Mouse (Mus musculus) neural tube, embryonic 14.5 days (tissue): ENCODE measurements around the gene Man2b2. TPM values are rescaled to one million over a fixed set of nuclear protein-coding genes. Genes with fewer than 3 reads are reported as not detected.

ENCODE experiments used
- ATAC-seq: fragments of 200-750 bp; cut with Nextera tagmentation; 2 replicates; pipeline ENCODE4 v1.8.0; 2017; ENCODE audit warnings: low read depth, mild to moderate bottlenecking, moderate TSS enrichment, moderate library complexity
- H3K27ac ChIP-seq: fragments of 300-500 bp; sonication (generic); 2 replicates; pipeline ENCODE4 v1.5.1; 2014; ENCODE audit warnings: low read depth, mild to moderate bottlenecking, control low read depth, low read length, moderate library complexity, mixed read lengths
- H3K27me3 ChIP-seq: fragments of 300-500 bp; sonication (generic); 2 replicates; pipeline ENCODE4 v1.6.1; 2014; ENCODE audit warnings: low read length; ENCODE audit not compliant: control insufficient read depth, insufficient read depth
- H3K36me3 ChIP-seq: fragments of 300-500 bp; sonication (generic); 2 replicates; pipeline ENCODE4 v1.6.1; 2014; ENCODE audit warnings: low read length, mixed read lengths; ENCODE audit not compliant: control insufficient read depth, insufficient read depth
- H3K4me1 ChIP-seq: fragments of 300-500 bp; sonication (generic); 2 replicates; pipeline ENCODE4 v1.6.1; 2014; ENCODE audit warnings: low read length; ENCODE audit not compliant: control insufficient read depth, insufficient read depth
- H3K4me2 ChIP-seq: fragments of 300-500 bp; sonication (generic); 2 replicates; pipeline ENCODE4 v1.6.1; 2014; ENCODE audit warnings: mild to moderate bottlenecking, low read depth, low read length, control low read depth
- H3K4me3 ChIP-seq: fragments of 300-500 bp; sonication (generic); 2 replicates; pipeline ENCODE4 v1.5.1; 2014; ENCODE audit warnings: low read depth, low read length, control low read depth, mixed read lengths
- H3K9ac ChIP-seq: fragments of 300-500 bp; sonication (generic); replicated peaks from 2 replicates; pipeline ENCODE4 v1.6.1; 2014; ENCODE audit warnings: low read depth, mild to moderate bottlenecking, control low read depth, low read length, mixed read lengths
- H3K9me3 ChIP-seq: fragments of 300-500 bp; sonication (generic); 2 replicates; pipeline ENCODE4 v1.6.1; 2016; ENCODE audit warnings: low read length; ENCODE audit not compliant: control insufficient read depth
- WGBS: fragments of 180-500 bp; shearing (Covaris S2); extraction: QIAGEN DNeasy Blood & Tissue Kit; methylation state at CpG from one replicate; pipeline ENCODE4 v1.1.7; 2014; 5-methylcytosine and 5-hydroxymethylcytosine counted together
- polyA plus RNA-seq: library from polyadenylated mRNA; unstranded; fragments of >200 nt; fragmentation: Nextera tagmentation; extraction: Ambion mirVana; gene quantifications from 2 replicates; pipeline ENCODE4 v1.2.1, GENCODE M21; 2014

The Man2b2 gene
- polyA plus RNA-seq = 12.2 and 14.0 TPM in 2 replicates

DNA sequence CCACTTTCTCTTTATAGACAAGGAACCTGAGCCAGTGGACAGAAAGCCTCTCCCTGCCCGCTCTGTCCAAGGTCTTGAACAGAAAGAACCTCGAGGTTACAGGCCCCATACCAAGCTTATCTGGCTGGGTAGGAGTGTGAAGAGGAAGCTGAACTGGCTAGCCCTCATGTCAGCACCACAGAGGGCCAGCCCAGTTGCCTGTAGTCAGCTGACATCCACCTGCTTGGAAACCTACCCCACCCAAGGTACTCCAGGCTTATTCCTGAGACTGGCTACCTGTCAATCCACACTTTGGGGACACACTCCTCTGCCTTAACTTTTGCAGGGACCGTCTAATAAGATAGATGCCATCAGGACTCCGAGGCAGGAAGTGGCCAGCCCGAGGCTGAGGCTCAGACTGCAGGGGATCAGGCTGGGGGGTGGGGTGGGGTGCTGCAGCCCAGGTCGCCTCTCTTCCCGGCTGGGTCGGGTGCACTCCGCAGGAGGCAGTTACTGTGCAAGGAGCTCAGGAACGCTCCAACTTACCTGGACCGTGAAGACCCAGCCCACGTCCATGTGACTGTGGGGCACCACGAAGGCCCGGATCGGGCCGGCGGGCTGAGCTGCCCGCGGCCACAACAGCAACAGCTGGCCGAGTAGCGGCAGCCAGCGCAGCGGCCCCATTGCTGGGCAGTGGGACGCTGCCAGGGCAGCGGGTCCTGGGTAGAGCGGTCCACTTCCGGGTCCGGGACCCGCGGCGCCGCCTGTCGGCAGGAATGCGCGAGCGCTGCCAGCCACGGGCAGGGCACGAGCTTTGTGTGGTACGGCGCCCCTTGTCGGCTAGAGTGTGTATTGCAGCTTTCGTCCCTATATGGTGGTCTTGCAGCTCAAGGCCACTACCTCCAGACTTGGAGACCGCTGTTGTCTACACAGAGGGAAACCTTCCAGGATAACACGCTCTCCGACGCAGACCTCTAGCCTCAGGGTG is at the start of gene Man2b2:
Man2b2 (minus strand) TSS at position 741 of the 967 bp plus-strand sequence.
- H3K9ac ChIP-seq = peak within 1 kb of the TSS; percentile 43
- no peak within 1 kb of the TSS for H3K27ac ChIP-seq
- no peaks in the 10 kb centered on the region for H3K36me3 ChIP-seq
- peak within 1 kb of the TSS; percentile 50 for H3K4me2 ChIP-seq
- peaks cover 4% of the 10 kb centered on the region; the same call in 1 of the 2 replicates for H3K4me1 ChIP-seq
- 4% methylated on average over 45 of the region's 46 CpGs for WGBS
- H3K4me3 ChIP-seq = peak within 1 kb of the TSS; percentile 34
- ATAC-seq = peak; percentile 87
- no peaks in the 10 kb centered on the region for H3K27me3 ChIP-seq
- H3K9me3 ChIP-seq = no peaks in the 10 kb centered on the region

DNA sequence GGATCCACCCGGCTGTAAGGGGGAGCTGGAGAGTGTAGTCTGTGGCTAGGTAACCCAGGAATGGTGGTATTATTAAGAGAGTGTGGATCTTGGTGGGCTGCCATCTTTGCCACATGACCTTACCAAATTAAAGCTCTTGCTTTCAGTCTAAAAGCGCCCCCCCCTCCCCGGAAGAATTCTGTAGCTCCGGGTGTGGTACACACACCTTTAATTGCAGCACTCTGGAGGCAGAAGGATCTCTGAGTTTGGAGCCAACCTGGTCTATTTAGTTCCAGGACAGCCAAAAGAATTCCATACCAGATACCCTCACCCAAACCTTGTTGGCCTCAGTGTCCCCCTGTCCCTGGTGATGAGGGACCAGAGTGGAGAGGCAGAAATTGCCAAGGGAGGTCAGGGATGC is 48.3 kb upstream of the Man2b2 start:
- no peak overlapping the region for H3K27ac ChIP-seq
- H3K9ac ChIP-seq = no peak overlapping the region
- H3K36me3 ChIP-seq = no peaks in the 10 kb centered on the region
- no peaks in the 10 kb centered on the region for H3K27me3 ChIP-seq
- no peak overlapping the region for H3K4me2 ChIP-seq
- H3K9me3 ChIP-seq = no peaks in the 10 kb centered on the region
- peaks cover 10% of the 10 kb centered on the region; the same call in 1 of the 2 replicates for H3K4me1 ChIP-seq
- WGBS = 92% methylated on average over 4 of the region's 4 CpGs
- H3K4me3 ChIP-seq = no peak overlapping the region
- no peak for ATAC-seq

DNA sequence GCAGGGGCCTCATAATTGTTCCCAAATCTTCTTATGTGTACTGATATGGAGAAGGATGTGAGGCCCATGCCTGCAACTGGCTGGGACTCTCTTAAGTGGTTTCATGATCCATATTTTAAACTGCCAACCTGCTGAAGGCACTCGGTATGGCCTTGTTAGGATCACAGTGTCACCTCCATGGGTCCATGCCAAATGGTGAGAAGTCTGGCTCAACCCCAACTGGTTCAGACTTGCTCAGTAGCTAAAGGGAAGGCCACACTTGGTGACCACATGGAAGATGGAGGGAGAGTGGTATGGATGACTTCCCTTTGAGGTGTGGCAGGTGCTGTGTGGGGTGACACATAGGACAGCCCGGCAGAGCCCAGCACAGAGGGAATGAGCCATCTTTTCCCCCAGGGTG is 47.2 kb upstream of the Man2b2 start:
- H3K4me1 ChIP-seq = 0 out of 2 replicates have a peak, but pooled peaks cover 5% of the 10 kb centered on the region
- H3K4me2 ChIP-seq = no peak overlapping the region
- H3K9ac ChIP-seq = no peak overlapping the region
- H3K27me3 ChIP-seq = no peaks in the 10 kb centered on the region
- no peak for ATAC-seq
- H3K4me3 ChIP-seq = no peak overlapping the region
- no peaks in the 10 kb centered on the region for H3K9me3 ChIP-seq
- no peak overlapping the region for H3K27ac ChIP-seq
- 92% methylated on average over 2 of the region's 2 CpGs for WGBS
- no peaks in the 10 kb centered on the region for H3K36me3 ChIP-seq

DNA sequence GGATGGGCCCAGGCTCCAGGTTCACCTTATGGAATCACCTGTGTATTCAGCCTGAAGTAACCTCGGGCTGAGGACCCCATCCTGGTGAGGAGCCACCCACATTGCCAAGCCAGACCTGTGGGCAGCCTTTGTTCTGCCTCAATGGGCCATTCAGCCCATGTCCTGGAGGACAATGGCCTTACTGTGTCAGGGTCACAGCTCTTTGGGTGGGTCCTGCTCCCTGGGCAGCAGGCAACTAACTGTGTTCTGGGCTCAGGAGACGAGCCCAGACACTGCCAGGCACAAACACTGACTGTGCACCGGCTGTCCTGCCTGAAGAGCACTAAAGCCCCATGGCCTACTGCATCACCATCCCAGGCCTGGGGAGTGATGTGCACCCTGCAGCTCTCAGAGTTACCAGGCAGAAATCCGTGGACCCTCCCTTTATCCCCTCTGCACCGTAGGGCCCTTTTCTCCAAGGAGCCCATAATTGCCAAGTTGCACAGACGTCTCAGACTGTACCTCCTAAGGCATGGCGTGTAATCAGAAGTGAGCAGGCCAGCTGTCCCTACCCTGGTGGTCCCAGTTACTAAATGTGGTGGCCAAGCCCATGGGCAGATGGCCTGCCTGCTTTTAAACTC is 46.4 kb upstream of the Man2b2 start:
- no peak for ATAC-seq

DNA sequence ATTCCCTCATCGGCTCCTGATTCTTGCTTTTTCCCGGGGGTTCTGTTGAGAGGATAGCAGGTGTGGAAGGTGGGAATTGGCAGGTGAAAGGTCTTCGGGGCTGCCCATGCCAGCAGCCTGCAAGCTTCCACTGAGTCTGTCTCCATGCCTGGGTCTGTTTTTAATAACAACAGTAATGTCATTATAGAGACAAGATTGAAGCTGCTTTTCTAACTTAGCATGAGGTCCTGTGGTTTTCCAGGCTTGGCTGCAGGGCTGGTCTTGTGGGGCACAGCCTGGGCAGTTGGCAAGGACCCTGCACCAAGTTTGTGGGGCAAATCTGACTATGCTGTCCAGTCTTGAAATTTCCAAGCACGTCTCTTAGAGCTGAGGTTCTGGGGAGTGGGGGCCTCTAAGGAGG is 45.5 kb upstream of the Man2b2 start:
- H3K27me3 ChIP-seq = no peaks in the 10 kb centered on the region
- no peak for ATAC-seq
- H3K9ac ChIP-seq = no peak overlapping the region
- H3K36me3 ChIP-seq = no peaks in the 10 kb centered on the region
- 80% methylated on average over 4 of the region's 4 CpGs for WGBS
- H3K4me3 ChIP-seq = no peak overlapping the region
- no peak overlapping the region for H3K4me2 ChIP-seq
- no peaks in the 10 kb centered on the region for H3K9me3 ChIP-seq
- 0 out of 2 replicates have a peak, but pooled peaks cover 5% of the 10 kb centered on the region for H3K4me1 ChIP-seq
- no peak overlapping the region for H3K27ac ChIP-seq

More for the DNA sequence above, 46.4 kb upstream of the Man2b2 start:
- WGBS = 45% methylated on average over 7 of the region's 7 CpGs
- 0 out of 2 replicates have a peak, but pooled peaks cover 5% of the 10 kb centered on the region for H3K4me1 ChIP-seq
- H3K9me3 ChIP-seq = no peaks in the 10 kb centered on the region
- H3K4me3 ChIP-seq = no peak overlapping the region
- no peaks in the 10 kb centered on the region for H3K36me3 ChIP-seq
- H3K27me3 ChIP-seq = no peaks in the 10 kb centered on the region
- no peak overlapping the region for H3K27ac ChIP-seq
- H3K4me2 ChIP-seq = no peak overlapping the region
- no peak overlapping the region for H3K9ac ChIP-seq

DNA sequence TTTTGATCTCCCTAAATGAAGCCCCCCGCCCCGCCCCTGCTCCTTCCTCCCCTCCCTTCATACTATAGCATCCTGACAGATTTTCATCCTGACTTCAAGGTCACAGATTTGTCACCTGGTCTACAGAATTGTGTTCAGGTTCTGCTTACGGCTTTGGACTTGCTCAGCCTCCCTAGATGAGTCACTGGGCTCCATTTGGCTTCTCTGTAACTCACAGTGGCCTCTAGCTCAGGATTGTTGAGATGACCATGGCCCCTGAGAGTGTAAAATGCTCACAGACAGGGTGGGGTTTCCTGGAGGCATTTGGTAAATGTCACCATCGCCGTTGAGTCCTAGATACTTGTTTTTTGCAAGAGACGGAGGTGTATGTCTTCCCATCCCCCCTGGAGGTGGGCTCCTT is 40.5 kb upstream of the Man2b2 start:
- H3K4me1 ChIP-seq = 0 out of 2 replicates have a peak, but pooled peaks cover 15% of the 10 kb centered on the region
- peak overlapping the region; percentile 82; the same call in 1 of the 2 replicates for H3K4me2 ChIP-seq
- peaks cover 27% of the 10 kb centered on the region for H3K27me3 ChIP-seq
- no peaks in the 10 kb centered on the region for H3K9me3 ChIP-seq
- ATAC-seq = no peak
- no peak overlapping the region for H3K9ac ChIP-seq
- 82% methylated on average over 6 of the region's 6 CpGs for WGBS
- no peaks in the 10 kb centered on the region for H3K36me3 ChIP-seq
- H3K27ac ChIP-seq = no peak overlapping the region
- H3K4me3 ChIP-seq = no peak overlapping the region; the same call in 1 of the 2 replicates

DNA sequence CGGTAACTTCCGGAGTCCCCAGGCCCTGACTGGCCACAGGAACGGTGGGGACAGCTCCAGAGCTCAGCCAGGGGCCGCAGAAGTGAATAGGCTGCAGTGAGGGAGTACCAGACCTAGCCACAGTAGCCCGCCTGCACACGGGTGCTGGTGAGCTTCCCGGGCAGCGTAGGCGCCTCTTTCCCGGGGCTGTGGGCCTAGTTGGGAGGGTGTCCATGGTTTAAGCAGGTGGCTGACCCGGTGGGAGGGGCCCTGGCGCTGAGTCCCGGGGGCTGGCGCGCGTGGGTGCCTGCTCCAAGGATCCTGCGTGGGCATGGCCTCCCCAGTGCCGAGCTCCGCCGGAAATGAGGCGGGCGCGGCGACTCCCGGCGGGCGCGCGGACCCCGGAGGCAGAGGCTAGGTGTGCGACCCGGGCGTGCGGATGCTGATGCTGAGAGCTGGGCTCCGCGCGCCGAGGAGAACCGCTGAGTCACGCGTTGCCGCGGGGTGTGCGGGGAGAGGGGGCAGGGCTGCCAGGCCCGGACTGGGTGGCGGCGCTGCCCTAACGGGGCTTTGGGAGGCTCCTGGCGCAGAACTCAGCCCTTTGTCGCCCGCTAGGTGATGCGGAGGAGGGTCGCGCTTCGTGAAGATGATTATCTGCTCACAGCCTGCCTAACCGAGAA is 39.3 kb upstream of the Man2b2 start:
- peaks cover 27% of the 10 kb centered on the region for H3K27me3 ChIP-seq
- H3K9me3 ChIP-seq = no peaks in the 10 kb centered on the region
- peak overlapping the region; percentile 82 for H3K4me2 ChIP-seq
- ATAC-seq = peak; percentile 74
- 0 out of 2 replicates have a peak, but pooled peaks cover 15% of the 10 kb centered on the region for H3K4me1 ChIP-seq
- H3K4me3 ChIP-seq = peak overlapping the region; percentile 61
- peak overlapping the region; percentile 87 for H3K9ac ChIP-seq
- no peaks in the 10 kb centered on the region for H3K36me3 ChIP-seq
- peak overlapping the region; percentile 82 for H3K27ac ChIP-seq
- WGBS = under 1% methylated on average over 51 of the region's 56 CpGs

DNA sequence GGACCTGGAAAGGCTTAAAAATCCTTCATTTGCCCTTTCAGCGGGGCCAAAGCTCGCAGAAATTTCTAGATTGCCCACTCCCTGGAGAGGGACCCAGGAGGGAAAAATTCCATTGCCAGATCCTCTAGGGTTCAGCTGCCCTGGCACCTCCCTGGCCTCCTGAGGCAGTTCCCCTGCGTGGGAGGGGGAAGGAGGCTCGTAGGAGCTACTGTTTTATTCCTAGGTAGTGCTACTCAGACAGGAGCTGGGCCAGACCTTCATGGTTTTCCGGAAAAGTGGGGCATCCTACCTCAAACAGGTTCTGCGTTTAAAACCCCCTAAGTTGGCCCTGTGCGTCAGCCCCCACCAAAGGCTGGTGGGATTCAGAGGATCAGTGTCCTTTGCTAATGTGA is 38.7 kb upstream of the Man2b2 start:
- no peaks in the 10 kb centered on the region for H3K36me3 ChIP-seq
- 0 out of 2 replicates have a peak, but pooled peaks cover 15% of the 10 kb centered on the region for H3K4me1 ChIP-seq
- peak overlapping the region; percentile 87 for H3K9ac ChIP-seq
- H3K27me3 ChIP-seq = peaks cover 27% of the 10 kb centered on the region
- peak; percentile 14; the same call in 1 of the 2 replicates for ATAC-seq
- H3K9me3 ChIP-seq = no peaks in the 10 kb centered on the region
- peak overlapping the region; percentile 82 for H3K27ac ChIP-seq
- H3K4me3 ChIP-seq = peak overlapping the region; percentile 61
- H3K4me2 ChIP-seq = peak overlapping the region; percentile 82
- under 1% methylated on average over 7 of the region's 7 CpGs for WGBS
